In genomic region chr17:22315247-22315646, GRCm38 (mm10) we compare ENCODE assay signal across 8 mouse cellular contexts. TPM values are rescaled to one million over a fixed set of nuclear protein-coding genes. Genes with fewer than 3 reads are reported as not detected.
DNase-seq lines count a peak whose midpoint lies in the region; ATAC-seq and TF ChIP-seq lines count a peak whose summit lies in the region.
"Not testable (repeated sequence)": the region's sequence is repeated elsewhere in the genome, so short reads cannot be mapped to it uniquely, and the experiment has no call there.

No protein-coding gene starts in this region.

- not testable (repeated sequence) for ATAC-seq in embryonic facial prominence, embryonic 11.5 days (replicated peaks; ENCODE audit: insufficient number of reproducible peaks, low FRiP score, low TSS enrichment, low read depth); forebrain, embryonic 16.5 days; kidney, embryonic 14.5 days (ENCODE audit: low FRiP score, low TSS enrichment)
- 0 out of 2 replicates have a peak, but pooled peaks have one; percentile 7 for ATAC-seq in hindbrain, embryonic 11.5 days (ENCODE audit: low FRiP score)
- ATAC-seq in liver, embryonic 11.5 days (replicated peaks; ENCODE audit: low FRiP score), result peak; percentile 37
- peak; percentile 35 for ATAC-seq in neural tube, embryonic 15.5 days (ENCODE audit: low FRiP score)

- peak overlapping the region; percentile 29; the same call in 1 of the 2 replicates for H3K4me2 ChIP-seq in embryonic facial prominence, embryonic 11.5 days (ENCODE audit: low read depth, low read length)
- H3K4me2 ChIP-seq in forebrain, embryonic 16.5 days (ENCODE audit: low read length), result peak overlapping the region; percentile 58
- H3K4me2 ChIP-seq in hindbrain, embryonic 11.5 days (replicated peaks; ENCODE audit: low read depth, low read length), result peak overlapping the region; percentile 32
- H3K4me2 ChIP-seq in kidney, embryonic 14.5 days (replicated peaks; ENCODE audit: low read depth, low read length), result peak overlapping the region; percentile 36
- peak overlapping the region; percentile 58 for H3K4me2 ChIP-seq in liver, embryonic 11.5 days
- peak overlapping the region; percentile 59 for H3K4me2 ChIP-seq in neural tube, embryonic 15.5 days

- H3K9me3 ChIP-seq in embryonic facial prominence, embryonic 11.5 days (replicated peaks; ENCODE audit: control insufficient read depth, low read length); forebrain, embryonic 16.5 days (ENCODE audit: control insufficient read depth, low read length); hindbrain, embryonic 11.5 days (ENCODE audit: control insufficient read depth, low read length); kidney, embryonic 14.5 days (ENCODE audit: control insufficient read depth, low read length); liver, embryonic 11.5 days (ENCODE audit: control insufficient read depth, low read length); midbrain, embryonic 10.5 days (replicated peaks); neural tube, embryonic 15.5 days (replicated peaks): not testable (repeated sequence)

- H3K27ac ChIP-seq in embryonic facial prominence, embryonic 11.5 days (replicated peaks; ENCODE audit: low read depth, low read length); forebrain, embryonic 16.5 days (ENCODE audit: low read length); hindbrain, embryonic 11.5 days (ENCODE audit: low read depth, low read length); kidney, embryonic 14.5 days (ENCODE audit: low read depth, low read length); liver, embryonic 11.5 days (ENCODE audit: low read depth, low read length): not testable (repeated sequence)
- H3K27ac ChIP-seq in midbrain, embryonic 10.5 days (replicated peaks), result peak overlapping the region; percentile 84
- H3K27ac ChIP-seq in neural tube, embryonic 15.5 days (replicated peaks), result peak overlapping the region; percentile 78

- not testable (repeated sequence) for DNase-seq in embryonic facial prominence, embryonic 11.5 days (ENCODE audit: low spot score); hindbrain, embryonic 11.5 days (ENCODE audit: low spot score); liver, embryonic 11.5 days (ENCODE audit: low spot score); midbrain, embryonic 10.5 days (ENCODE audit: low spot score)

- not testable (repeated sequence) for H3K36me3 ChIP-seq in C2C12 (ENCODE audit: control insufficient read depth, insufficient read depth); embryonic facial prominence, embryonic 11.5 days (replicated peaks; ENCODE audit: control insufficient read depth, insufficient read depth, low read depth, low read length); forebrain, embryonic 16.5 days (ENCODE audit: control insufficient read depth, insufficient read depth); hindbrain, embryonic 11.5 days (ENCODE audit: control insufficient read depth, insufficient read depth, low read length); kidney, embryonic 14.5 days (ENCODE audit: control insufficient read depth, insufficient read depth, low read length); liver, embryonic 11.5 days (ENCODE audit: control insufficient read depth, insufficient read depth, low read length); midbrain, embryonic 10.5 days; neural tube, embryonic 15.5 days

- H3K9ac ChIP-seq in embryonic facial prominence, embryonic 11.5 days (replicated peaks; ENCODE audit: low read length), result peak overlapping the region; percentile 48
- peak overlapping the region; percentile 50 for H3K9ac ChIP-seq in forebrain, embryonic 16.5 days (replicated peaks; ENCODE audit: low read depth, low read length)
- H3K9ac ChIP-seq in hindbrain, embryonic 11.5 days (ENCODE audit: low read depth, low read length), result not testable (repeated sequence)
- H3K9ac ChIP-seq in kidney, embryonic 14.5 days (ENCODE audit: low read depth, low read length), result peak overlapping the region; percentile 34; the same call in 1 of the 2 replicates
- peak overlapping the region; percentile 59; the same call in 1 of the 2 replicates for H3K9ac ChIP-seq in liver, embryonic 11.5 days (ENCODE audit: low read depth, low read length)
- H3K9ac ChIP-seq in neural tube, embryonic 15.5 days (replicated peaks), result peak overlapping the region; percentile 77

- H3K27me3 ChIP-seq in C2C12 (ENCODE audit: control insufficient read depth, insufficient read depth, insufficient read length); embryonic facial prominence, embryonic 11.5 days (ENCODE audit: control insufficient read depth, insufficient read depth, low read length); forebrain, embryonic 16.5 days (replicated peaks; ENCODE audit: control insufficient read depth, insufficient read depth, low read length); hindbrain, embryonic 11.5 days (ENCODE audit: control insufficient read depth, insufficient read depth, low read length); kidney, embryonic 14.5 days (ENCODE audit: control insufficient read depth, insufficient read depth, low read length); liver, embryonic 11.5 days (replicated peaks; ENCODE audit: control insufficient read depth, insufficient read depth, low read length); midbrain, embryonic 10.5 days (ENCODE audit: low read depth, poor library complexity, severe bottlenecking); neural tube, embryonic 15.5 days (replicated peaks): not testable (repeated sequence)

- not testable (repeated sequence) for TF ChIP-seq CTCF in C2C12 (IDR thresholded peaks at IDR 0.05; ENCODE audit: control insufficient read depth, insufficient read depth, insufficient read length)

- H3K4me1 ChIP-seq in embryonic facial prominence, embryonic 11.5 days (ENCODE audit: control insufficient read depth, insufficient read depth, low read length); forebrain, embryonic 16.5 days (replicated peaks; ENCODE audit: control insufficient read depth, insufficient read depth, low read length); hindbrain, embryonic 11.5 days (replicated peaks; ENCODE audit: control insufficient read depth, insufficient read depth, low read length); kidney, embryonic 14.5 days (ENCODE audit: control insufficient read depth, insufficient read depth, low read length); liver, embryonic 11.5 days (replicated peaks; ENCODE audit: control insufficient read depth, insufficient read depth, low read length); midbrain, embryonic 10.5 days; neural tube, embryonic 15.5 days: not testable (repeated sequence)

- H3K79me2 ChIP-seq in C2C12 (ENCODE audit: control insufficient read depth, insufficient read depth), result not testable (repeated sequence)

- H3K4me3 ChIP-seq in C2C12 (ENCODE audit: insufficient read depth, poor library complexity, severe bottlenecking), result peak overlapping the region; percentile 38
- peak overlapping the region; percentile 51 for H3K4me3 ChIP-seq in embryonic facial prominence, embryonic 11.5 days (ENCODE audit: low read depth, low read length)
- H3K4me3 ChIP-seq in forebrain, embryonic 16.5 days (replicated peaks; ENCODE audit: low read length), result peak overlapping the region; percentile 60
- H3K4me3 ChIP-seq in hindbrain, embryonic 11.5 days (ENCODE audit: low read depth, low read length), result peak overlapping the region; percentile 51
- peak overlapping the region; percentile 59 for H3K4me3 ChIP-seq in kidney, embryonic 14.5 days (ENCODE audit: low read length)
- H3K4me3 ChIP-seq in liver, embryonic 11.5 days (ENCODE audit: low read depth, low read length), result peak overlapping the region; percentile 63
- peak overlapping the region; percentile 65 for H3K4me3 ChIP-seq in midbrain, embryonic 10.5 days
- peak overlapping the region; percentile 62 for H3K4me3 ChIP-seq in neural tube, embryonic 15.5 days (replicated peaks)

- not testable (repeated sequence) for H3K79me3 ChIP-seq in C2C12 (ENCODE audit: low read depth)

- 15% methylated on average over 2 of the region's 2 CpGs for WGBS in embryonic facial prominence, embryonic 11.5 days
- WGBS in forebrain, embryonic 16.5 days, result 20% methylated on average over 2 of the region's 2 CpGs
- 24% methylated on average over 2 of the region's 2 CpGs for WGBS in hindbrain, embryonic 11.5 days
- WGBS in kidney, embryonic 14.5 days, result 9% methylated on average over 2 of the region's 2 CpGs
- 5% methylated on average over 2 of the region's 2 CpGs for WGBS in liver, embryonic 11.5 days
- 13% methylated on average over 2 of the region's 2 CpGs for WGBS in midbrain, embryonic 10.5 days
- WGBS in neural tube, embryonic 15.5 days, result 9% methylated on average over 2 of the region's 2 CpGs

- H3ac ChIP-seq in C2C12 (ENCODE audit: control insufficient read depth, insufficient read length, low read depth), result not testable (repeated sequence)

RNA-seq across cellular contexts. Expression of gene CT030661.1, which starts 0.6 kb away (rescaled TPM):
- 1.8 TPM for polyA plus RNA-seq in C2C12 (2012; fragmentation: generic; extraction: Trizol)
- polyA plus RNA-seq in embryonic facial prominence, embryonic 11.5 days (2014; fragmentation: Nextera tagmentation; extraction: Ambion mirVana), result 13.9 and 16.5 TPM in 2 replicates
- 13.4 and 15.8 TPM in 2 replicates for polyA plus RNA-seq in forebrain, embryonic 16.5 days (2015; fragmentation: Nextera tagmentation; extraction: Ambion mirVana)
- 12.9 and 13.1 TPM in 2 replicates for polyA plus RNA-seq in hindbrain, embryonic 11.5 days (2014; fragmentation: Nextera tagmentation; extraction: Ambion mirVana)
- polyA plus RNA-seq in kidney, embryonic 14.5 days (2014; fragmentation: Nextera tagmentation; extraction: Ambion mirVana), result 13.0 and 15.2 TPM in 2 replicates
- 8.5 and 9.7 TPM in 2 replicates for polyA plus RNA-seq in liver, embryonic 11.5 days (2014; fragmentation: Nextera tagmentation; extraction: Ambion mirVana)
- polyA plus RNA-seq in midbrain, embryonic 10.5 days (2016; fragmentation: Nextera tagmentation; extraction: Ambion mirVana), result 8.1 and 9.0 TPM in 2 replicates
- polyA plus RNA-seq in neural tube, embryonic 15.5 days (2015; fragmentation: Nextera tagmentation; extraction: Ambion mirVana), result 10.4 and 12.1 TPM in 2 replicates

RNA-seq across cellular contexts. Expression of gene Zfp944, which starts 46.0 kb away (rescaled TPM):
- polyA plus RNA-seq in C2C12 (2012; fragmentation: generic; extraction: Trizol), result 1.8 TPM
- polyA plus RNA-seq in embryonic facial prominence, embryonic 11.5 days (2014; fragmentation: Nextera tagmentation; extraction: Ambion mirVana), result 19.4 and 21.1 TPM in 2 replicates
- polyA plus RNA-seq in forebrain, embryonic 16.5 days (2015; fragmentation: Nextera tagmentation; extraction: Ambion mirVana), result 20.9 and 24.5 TPM in 2 replicates
- polyA plus RNA-seq in hindbrain, embryonic 11.5 days (2014; fragmentation: Nextera tagmentation; extraction: Ambion mirVana), result 16.9 and 17.3 TPM in 2 replicates
- polyA plus RNA-seq in kidney, embryonic 14.5 days (2014; fragmentation: Nextera tagmentation; extraction: Ambion mirVana), result 12.8 and 15.8 TPM in 2 replicates
- polyA plus RNA-seq in liver, embryonic 11.5 days (2014; fragmentation: Nextera tagmentation; extraction: Ambion mirVana), result 11.3 and 14.2 TPM in 2 replicates
- 14.8 TPM in 2 replicates for polyA plus RNA-seq in midbrain, embryonic 10.5 days (2016; fragmentation: Nextera tagmentation; extraction: Ambion mirVana)
- 11.6 and 12.3 TPM in 2 replicates for polyA plus RNA-seq in neural tube, embryonic 15.5 days (2015; fragmentation: Nextera tagmentation; extraction: Ambion mirVana)

RNA-seq across cellular contexts. Expression of gene Zfp758, which starts 46.0 kb away (rescaled TPM):
- polyA plus RNA-seq in C2C12 (2012; fragmentation: generic; extraction: Trizol), result 0.78 TPM
- polyA plus RNA-seq in embryonic facial prominence, embryonic 11.5 days (2014; fragmentation: Nextera tagmentation; extraction: Ambion mirVana), result 10.4 and 12.0 TPM in 2 replicates
- polyA plus RNA-seq in forebrain, embryonic 16.5 days (2015; fragmentation: Nextera tagmentation; extraction: Ambion mirVana), result 9.7 and 10.2 TPM in 2 replicates
- polyA plus RNA-seq in hindbrain, embryonic 11.5 days (2014; fragmentation: Nextera tagmentation; extraction: Ambion mirVana), result 12.5 and 13.9 TPM in 2 replicates
- 9.2 and 9.7 TPM in 2 replicates for polyA plus RNA-seq in kidney, embryonic 14.5 days (2014; fragmentation: Nextera tagmentation; extraction: Ambion mirVana)
- polyA plus RNA-seq in liver, embryonic 11.5 days (2014; fragmentation: Nextera tagmentation; extraction: Ambion mirVana), result 7.5 and 8.5 TPM in 2 replicates
- 7.7 and 9.0 TPM in 2 replicates for polyA plus RNA-seq in midbrain, embryonic 10.5 days (2016; fragmentation: Nextera tagmentation; extraction: Ambion mirVana)
- 7.2 and 8.8 TPM in 2 replicates for polyA plus RNA-seq in neural tube, embryonic 15.5 days (2015; fragmentation: Nextera tagmentation; extraction: Ambion mirVana)
